Mouse (Mus musculus): ENCODE results near the gene Rbm25.

DNA sequence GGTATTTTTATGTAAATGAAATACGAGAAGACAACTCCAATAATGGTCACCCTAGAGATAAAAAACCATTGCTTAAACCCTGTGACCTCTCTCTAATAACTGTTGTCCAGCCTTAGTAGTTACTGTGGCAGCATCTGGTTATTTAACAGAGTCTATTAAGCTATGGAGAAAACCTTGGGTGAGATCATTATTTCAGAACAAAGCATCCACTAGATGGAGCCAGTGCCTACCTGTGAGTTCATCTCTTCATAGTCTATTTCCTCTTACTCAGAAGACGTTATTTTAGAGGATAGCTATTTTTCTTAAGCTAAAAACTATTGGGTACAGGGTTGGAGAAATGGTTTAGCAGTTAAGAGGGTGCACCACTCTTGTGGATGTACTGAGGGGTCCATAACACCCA lies 82.7 kb downstream of the Rbm25 start:
- TF ChIP-seq POLR2A (IDR thresholded peaks at IDR 0.05; ENCODE audit: borderline replicate concordance, low read depth, low read length), result no peak
- no peak for TF ChIP-seq CTCF (IDR thresholded peaks at IDR 0.05; ENCODE audit: low read depth, low read length)

Measured in bone marrow macrophage, adult 2 months (primary cell).